Mouse (Mus musculus) kidney, adult 2 months (tissue): ENCODE measurements around the gene Phactr4. TPM values are rescaled to one million over a fixed set of nuclear protein-coding genes. Genes with fewer than 3 reads are reported as not detected.

Source experiments
- DNase-seq: peaks from one replicate; pipeline ENCODE4 v3.0.0; 2021
- H3K27ac ChIP-seq: fragments of 200-500 bp; 2 replicates; pipeline ENCODE4 v1.5.1; 2012; ENCODE audit warnings: low read depth, low read length, control low read depth, inconsistent platforms; ENCODE audit not compliant: insufficient read depth
- H3K27me3 ChIP-seq: fragments of 200-500 bp; replicated peaks from 2 replicates; pipeline ENCODE4 v1.6.1; 2012; ENCODE audit warnings: mild to moderate bottlenecking, moderate library complexity, low read length, inconsistent platforms; ENCODE audit not compliant: control insufficient read depth, insufficient read depth
- H3K36me3 ChIP-seq: fragments of 200-500 bp; 2 replicates; pipeline ENCODE4 v1.6.1; 2012; ENCODE audit warnings: mild to moderate bottlenecking, moderate library complexity, low read length, inconsistent platforms; ENCODE audit not compliant: control insufficient read depth, insufficient read depth
- H3K4me1 ChIP-seq: fragments of 200-500 bp; 2 replicates; pipeline ENCODE4 v1.6.1; 2011; ENCODE audit warnings: low read length; ENCODE audit not compliant: control insufficient read depth, insufficient read depth
- H3K4me3 ChIP-seq: fragments of 200-500 bp; 2 replicates; pipeline ENCODE4 v1.5.1; 2011; ENCODE audit warnings: mild to moderate bottlenecking, low read depth, low read length, control low read depth; ENCODE audit not compliant: insufficient read depth
- CTCF ChIP-seq: fragments of 200-500 bp; conservative IDR thresholded peaks from 2 replicates; pipeline ENCODE4 v1.5.1; 2011; ENCODE audit warnings: low read depth, mild to moderate bottlenecking, control low read depth, low read length, moderate library complexity, mixed read lengths; ENCODE audit not compliant: insufficient read depth, insufficient read length
- POLR2A ChIP-seq: fragments of 200-500 bp; IDR thresholded peaks from one replicate; pipeline ENCODE4 v1.6.1; 2011; ENCODE audit warnings: low read depth, low read length, control low read depth
- WGBS: fragments of 180-500 bp; shearing (Covaris S2); methylation state at CpG from one replicate; pipeline ENCODE4 v1.1.7; 2018; 5-methylcytosine and 5-hydroxymethylcytosine counted together
- polyA plus RNA-seq: library from polyadenylated mRNA; depleted of rRNA; stranded (reverse); fragments of >200 nt; gene quantifications from 2 replicates; pipeline ENCODE4 v1.2.3, GENCODE M21; 2012; rRNA removed

Gene Phactr4
- 19.5 and 25.2 TPM in 2 replicates for polyA plus RNA-seq

DNA sequence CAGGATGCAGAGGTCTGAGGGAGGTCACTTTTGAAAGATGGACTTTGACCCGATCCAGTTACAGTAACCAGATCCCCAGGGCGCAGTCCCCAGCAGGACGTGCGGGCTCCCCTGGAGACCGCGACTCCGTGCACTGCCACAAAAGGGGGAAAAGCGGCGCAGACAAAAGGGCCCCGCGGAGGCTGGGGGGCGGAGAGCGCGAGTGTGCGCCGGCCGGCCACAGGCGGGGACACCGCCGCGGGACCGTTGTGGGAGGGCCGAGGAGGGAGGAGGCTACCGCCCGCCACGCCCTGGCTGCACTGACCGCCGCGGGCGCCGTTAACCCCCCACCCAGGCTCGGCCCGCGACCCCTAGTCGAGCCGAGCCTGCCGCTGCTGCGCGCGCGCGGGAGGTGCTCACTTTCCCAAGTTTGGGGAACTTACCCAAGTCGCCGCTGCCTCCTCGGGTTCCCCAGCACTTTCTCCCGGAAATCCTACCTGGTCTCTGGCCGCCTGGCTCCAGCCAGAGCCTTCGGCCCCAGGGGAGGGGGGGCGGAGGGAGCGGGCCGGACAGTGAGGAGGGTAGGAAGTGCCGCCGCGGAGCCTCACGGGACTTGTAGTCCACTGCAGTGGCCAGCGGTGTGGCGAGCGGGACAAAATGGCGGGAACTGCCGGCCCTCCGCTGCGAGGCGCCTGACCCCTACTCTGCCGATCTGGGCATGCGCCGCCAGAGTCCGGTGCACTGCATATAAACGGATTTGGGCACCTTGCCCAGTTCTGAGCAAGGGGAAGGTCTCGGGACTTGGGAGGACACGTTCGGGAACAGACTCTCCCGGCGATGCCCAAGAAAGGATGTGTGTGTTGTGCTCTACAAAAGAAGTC, at the start of gene Phactr4:
TSS of gene Phactr4 (minus strand) at position 567 of the 860 bp plus-strand sequence.
- no peaks in the 10 kb centered on the region for H3K36me3 ChIP-seq
- DNase-seq, result peak; percentile 99
- peaks cover 14% of the 10 kb centered on the region; the same call in 1 of the 2 replicates for H3K4me1 ChIP-seq
- TF ChIP-seq CTCF (no peak), POLR2A (peak; percentile 48)
- peak within 1 kb of the TSS; percentile 82 for H3K4me3 ChIP-seq
- under 1% methylated on average over 73 of the region's 73 CpGs for WGBS
- H3K27me3 ChIP-seq, result no peaks in the 10 kb centered on the region
- H3K27ac ChIP-seq, result peak within 1 kb of the TSS; percentile 99

DNA sequence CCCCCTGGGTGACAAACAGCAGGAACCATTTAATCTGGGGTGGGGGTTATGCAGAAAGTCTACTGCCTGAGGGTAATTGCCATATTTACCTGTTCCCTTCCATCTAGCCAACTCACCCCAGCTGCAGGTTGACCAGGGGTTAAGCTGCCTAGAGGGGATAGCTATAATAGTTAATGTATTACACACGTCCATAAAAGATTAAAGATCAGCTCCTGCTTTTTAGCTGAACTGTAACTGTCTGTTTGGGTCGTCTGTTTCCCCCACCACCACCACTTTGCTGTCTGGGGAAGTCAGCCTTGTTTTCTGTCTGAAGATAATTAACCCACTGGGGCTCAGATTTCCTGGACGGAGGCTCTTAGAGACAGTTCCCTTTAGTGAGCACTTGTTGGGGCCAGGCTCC, 47.6 kb upstream of the Phactr4 start:
- Histone ChIP-seq H3K36me3 (no peaks in the 10 kb centered on the region), H3K4me3 (no peak overlapping the region), H3K4me1 (peaks cover 21% of the 10 kb centered on the region), H3K27ac (peak overlapping the region; percentile 25), H3K27me3 (no peaks in the 10 kb centered on the region)
- WGBS, result 5% methylated on average over 3 of the region's 3 CpGs
- DNase-seq, result peak; percentile 90
- TF ChIP-seq CTCF (no peak), POLR2A (no peak)

DNA sequence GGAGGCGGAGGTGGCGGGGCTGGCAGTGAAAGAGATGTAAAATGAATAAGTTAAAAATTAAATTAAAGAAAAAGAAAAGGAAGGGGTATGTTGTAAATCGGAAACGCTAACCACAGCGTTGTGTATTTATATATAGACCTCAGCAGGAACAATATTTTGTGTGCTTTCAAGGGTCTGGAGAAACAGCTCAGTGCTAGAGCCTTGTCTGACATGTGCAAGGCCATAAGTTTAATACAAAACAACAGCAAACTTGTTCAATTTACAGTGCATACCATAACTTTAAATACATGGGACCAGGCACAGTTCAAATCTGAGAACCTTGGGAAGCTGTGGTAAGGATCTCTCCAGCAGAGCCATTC, 41.9 kb upstream of the Phactr4 start:
- WGBS, result 0% methylated on average over 5 of the region's 5 CpGs
- no peak overlapping the region; the same call in 1 of the 2 replicates for H3K4me3 ChIP-seq
- DNase-seq, result no peak
- H3K4me1 ChIP-seq, result peaks cover 10% of the 10 kb centered on the region; the same call in 1 of the 2 replicates
- H3K27ac ChIP-seq, result peak overlapping the region; percentile 56; the same call in 1 of the 2 replicates
- H3K36me3 ChIP-seq, result no peaks in the 10 kb centered on the region; the same call in 1 of the 2 replicates
- no peaks in the 10 kb centered on the region for H3K27me3 ChIP-seq
- TF ChIP-seq POLR2A (no peak), CTCF (no peak; the same call in 1 of the 2 replicates)

DNA sequence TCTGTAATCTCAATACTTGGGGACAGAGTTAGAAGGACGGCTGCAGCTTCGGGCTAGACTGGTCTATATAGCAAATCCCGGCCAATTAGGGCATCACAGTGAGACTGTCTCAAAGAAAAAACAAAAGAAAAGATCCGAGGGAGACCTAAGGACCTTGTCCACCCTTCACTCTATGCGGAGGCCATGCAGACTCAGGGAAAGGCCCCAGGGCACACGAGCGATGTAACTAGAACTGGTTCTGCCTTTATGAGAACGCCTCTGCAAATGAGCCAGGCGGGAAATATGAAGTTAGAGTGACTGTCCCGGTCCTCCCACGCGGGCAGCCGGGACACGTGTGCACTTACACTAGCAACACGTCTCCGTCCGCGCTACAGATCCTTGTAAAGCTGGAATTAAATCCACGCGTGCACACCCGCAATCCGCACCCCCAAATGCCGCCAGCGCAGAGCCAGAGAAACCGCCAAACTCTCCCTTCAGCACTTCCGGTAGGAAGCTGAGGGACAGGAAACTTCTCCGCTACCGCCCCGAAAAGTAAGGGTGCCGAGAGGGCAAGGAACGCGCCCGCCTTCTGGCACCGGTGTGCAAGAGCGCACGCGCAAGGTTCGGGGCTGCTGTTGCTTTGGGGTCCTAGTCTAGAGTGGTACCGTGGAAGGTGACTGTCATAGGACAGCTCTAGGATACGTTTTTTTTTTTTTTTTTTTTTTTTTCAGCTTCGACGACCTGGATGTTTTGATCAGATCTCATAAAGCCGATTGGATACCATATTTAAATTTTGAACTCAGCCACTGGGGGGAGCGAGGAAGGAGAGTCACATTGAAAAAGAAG, 41.4 kb upstream of the Phactr4 start, which contains the start of gene Med18:
TSS of gene Med18 (minus strand) at position 492 of the 825 bp plus-strand sequence.
- Histone ChIP-seq H3K4me3 (peak within 1 kb of the TSS; percentile 78), H3K27me3 (no peaks in the 10 kb centered on the region), H3K27ac (peak within 1 kb of the TSS; percentile 56), H3K4me1 (peaks cover 10% of the 10 kb centered on the region; the same call in 1 of the 2 replicates), H3K36me3 (no peaks in the 10 kb centered on the region; the same call in 1 of the 2 replicates)
- peak; percentile 97 for DNase-seq
- TF ChIP-seq CTCF, result peak; percentile 33; the same call in 1 of the 2 replicates
- TF ChIP-seq POLR2A, result peak; percentile 31
- under 1% methylated on average over 44 of the region's 44 CpGs for WGBS

DNA sequence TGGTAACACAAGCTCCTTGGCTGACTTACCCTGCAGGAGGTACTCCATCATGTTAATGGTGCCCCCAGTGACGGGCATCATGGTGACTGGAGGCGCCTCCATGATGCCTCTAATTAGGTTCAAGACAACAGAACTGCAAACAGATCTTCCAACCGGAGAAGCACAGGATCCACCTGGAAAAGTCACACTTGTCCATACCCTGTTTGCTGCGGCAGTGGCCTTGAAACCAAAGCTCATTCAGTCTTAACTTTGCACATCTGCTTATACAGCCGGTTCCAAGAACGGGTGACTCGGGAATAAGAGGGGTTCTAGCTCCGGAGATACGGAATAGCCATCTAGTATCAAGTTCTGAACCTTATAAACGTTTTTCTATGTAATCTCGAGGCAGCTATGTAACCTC, 40.5 kb upstream of the Phactr4 start:
- Histone ChIP-seq H3K27ac (no peak overlapping the region), H3K27me3 (no peaks in the 10 kb centered on the region), H3K4me1 (peaks cover 10% of the 10 kb centered on the region; the same call in 1 of the 2 replicates), H3K4me3 (peak overlapping the region; percentile 78), H3K36me3 (no peaks in the 10 kb centered on the region; the same call in 1 of the 2 replicates)
- TF ChIP-seq CTCF, result no peak
- TF ChIP-seq POLR2A, result no peak
- WGBS, result 3% methylated on average over 11 of the region's 11 CpGs
- DNase-seq, result no peak

DNA sequence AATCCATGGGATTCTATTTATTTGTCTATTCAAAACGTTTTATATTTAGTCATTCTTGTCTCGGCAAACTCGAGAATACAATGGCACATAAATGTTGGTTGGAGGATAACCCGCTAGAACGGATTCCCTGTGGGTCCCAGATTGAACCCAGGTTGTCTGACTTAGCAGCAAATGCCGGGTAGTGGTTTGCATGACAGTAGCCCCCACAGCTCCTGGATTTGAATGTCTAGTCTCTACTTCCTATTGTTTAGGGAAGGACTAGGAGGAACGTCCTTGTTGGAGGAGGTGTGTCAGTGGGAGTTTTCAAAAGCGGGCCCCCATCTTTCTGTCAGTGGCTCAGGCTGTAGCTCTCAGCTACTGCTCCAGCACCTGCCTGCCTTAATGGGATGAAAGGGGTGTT, 37.9 kb upstream of the Phactr4 start:
- no peaks in the 10 kb centered on the region; the same call in 1 of the 2 replicates for H3K36me3 ChIP-seq
- TF ChIP-seq CTCF, result no peak
- TF ChIP-seq POLR2A, result no peak
- WGBS, result 88% methylated on average over 8 of the region's 8 CpGs
- H3K4me1 ChIP-seq, result peaks cover 7% of the 10 kb centered on the region; the same call in 1 of the 2 replicates
- H3K27me3 ChIP-seq, result no peaks in the 10 kb centered on the region
- no peak for DNase-seq
- no peak overlapping the region for H3K27ac ChIP-seq
- no peak overlapping the region for H3K4me3 ChIP-seq
